Mouse (Mus musculus) cerebellum, adult 2 months (tissue): Measurements from ENCODE around the gene Lamb2.

Source experiments
- CTCF ChIP-seq: fragments of 200-500 bp; IDR thresholded peaks from 2 replicates; pipeline ENCODE4 v1.5.1; 2011; ENCODE audit warnings: low read depth, mild to moderate bottlenecking, control low read depth, low read length, moderate library complexity, borderline replicate concordance; ENCODE audit not compliant: insufficient read depth
- POLR2A ChIP-seq: fragments of 200-500 bp; IDR thresholded peaks from 2 replicates; pipeline ENCODE4 v1.6.1; 2011; ENCODE audit warnings: low read length, control low read depth, borderline replicate concordance; ENCODE audit not compliant: insufficient read depth

DNA sequence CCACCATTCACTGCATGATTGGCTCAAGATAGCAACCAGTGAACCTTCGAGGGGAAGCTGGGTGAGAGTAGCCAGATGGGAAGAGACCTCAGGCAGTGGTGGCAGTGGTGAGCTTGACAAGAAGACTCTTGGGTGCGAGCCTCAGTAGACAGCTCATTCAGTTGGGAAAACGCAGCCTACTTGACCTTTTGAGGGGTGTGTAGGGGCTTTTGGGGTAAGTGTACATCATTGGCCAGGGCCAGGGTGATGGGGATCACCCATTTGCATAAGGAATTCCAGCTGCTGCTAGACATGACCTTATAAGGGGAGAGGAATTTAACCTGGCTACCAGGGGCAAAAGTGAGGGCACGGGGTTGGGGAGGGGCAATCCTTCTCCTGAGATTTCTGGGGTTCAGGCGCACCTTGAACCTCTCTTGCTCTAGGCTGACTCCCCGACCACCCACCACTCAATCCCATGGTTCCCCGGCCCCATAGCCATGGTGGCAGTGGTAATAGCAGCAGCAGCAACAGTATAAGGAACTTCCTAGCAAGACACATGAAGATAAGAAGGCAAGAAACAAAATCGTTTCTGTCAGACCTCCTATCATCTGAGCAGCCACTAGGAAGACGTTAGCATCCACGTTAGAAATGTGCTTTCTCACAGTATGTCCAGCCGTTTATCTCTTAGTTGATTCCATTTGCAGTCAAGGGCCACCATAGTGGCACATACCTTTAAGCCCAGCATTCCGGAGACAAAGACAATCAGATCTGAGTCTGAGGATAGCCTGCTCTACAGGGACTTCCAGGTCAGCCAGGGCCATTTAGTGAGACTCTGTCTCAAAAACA lies 23.6 kb upstream of the Lamb2 start:
- no peak for TF ChIP-seq CTCF
- TF ChIP-seq POLR2A = no peak
